Mouse (Mus musculus): ENCODE measurements around the gene Hipk1.
A peak's percentile ranks its signal among the peaks of the same experiment; 100 is the strongest.

The Hipk1 gene

GRCm38 (mm10) chr3:103746711-103747110 lies 44.7 kb downstream of the Hipk1 start:
- DNase-seq (ENCODE audit: low read depth, low spot score): no peak

GRCm38 (mm10) chr3:103745001-103745770 lies 46.2 kb downstream of the Hipk1 start:
- DNase-seq (ENCODE audit: low read depth, low spot score): no peak

- DNase-seq (ENCODE audit: low read depth, low spot score): no peak
Observed at GRCm38 (mm10) chr3:103743208-103743607, 48.2 kb downstream of the Hipk1 start.

GRCm38 (mm10) chr3:103740342-103740741 lies 51.0 kb downstream of the Hipk1 start:
- DNase-seq (ENCODE audit: low read depth, low spot score): no peak

- DNase-seq (ENCODE audit: low read depth, low spot score): no peak
Observed at GRCm38 (mm10) chr3:103739329-103739728, 52.0 kb downstream of the Hipk1 start, which contains the start of gene Gm10964. Gene Gm10964, plus strand, starts transcription at chr3:103739366.

GRCm38 (mm10) chr3:103737778-103738571 lies 53.4 kb downstream of the Hipk1 start, which contains the start of gene Olfml3:
Gene Olfml3, minus strand, starts transcription at chr3:103738001.
- DNase-seq (ENCODE audit: low read depth, low spot score): peak; percentile 57

- no peak for DNase-seq (ENCODE audit: low read depth, low spot score)
Observed at GRCm38 (mm10) chr3:103737061-103737754, 54.2 kb downstream of the Hipk1 start.

- DNase-seq (ENCODE audit: low read depth, low spot score): no peak
Observed at GRCm38 (mm10) chr3:103735776-103736600, 55.4 kb downstream of the Hipk1 start.

- no peak for DNase-seq (ENCODE audit: low read depth, low spot score)
Observed at GRCm38 (mm10) chr3:103734696-103735519, 56.5 kb downstream of the Hipk1 start.

DNA sequence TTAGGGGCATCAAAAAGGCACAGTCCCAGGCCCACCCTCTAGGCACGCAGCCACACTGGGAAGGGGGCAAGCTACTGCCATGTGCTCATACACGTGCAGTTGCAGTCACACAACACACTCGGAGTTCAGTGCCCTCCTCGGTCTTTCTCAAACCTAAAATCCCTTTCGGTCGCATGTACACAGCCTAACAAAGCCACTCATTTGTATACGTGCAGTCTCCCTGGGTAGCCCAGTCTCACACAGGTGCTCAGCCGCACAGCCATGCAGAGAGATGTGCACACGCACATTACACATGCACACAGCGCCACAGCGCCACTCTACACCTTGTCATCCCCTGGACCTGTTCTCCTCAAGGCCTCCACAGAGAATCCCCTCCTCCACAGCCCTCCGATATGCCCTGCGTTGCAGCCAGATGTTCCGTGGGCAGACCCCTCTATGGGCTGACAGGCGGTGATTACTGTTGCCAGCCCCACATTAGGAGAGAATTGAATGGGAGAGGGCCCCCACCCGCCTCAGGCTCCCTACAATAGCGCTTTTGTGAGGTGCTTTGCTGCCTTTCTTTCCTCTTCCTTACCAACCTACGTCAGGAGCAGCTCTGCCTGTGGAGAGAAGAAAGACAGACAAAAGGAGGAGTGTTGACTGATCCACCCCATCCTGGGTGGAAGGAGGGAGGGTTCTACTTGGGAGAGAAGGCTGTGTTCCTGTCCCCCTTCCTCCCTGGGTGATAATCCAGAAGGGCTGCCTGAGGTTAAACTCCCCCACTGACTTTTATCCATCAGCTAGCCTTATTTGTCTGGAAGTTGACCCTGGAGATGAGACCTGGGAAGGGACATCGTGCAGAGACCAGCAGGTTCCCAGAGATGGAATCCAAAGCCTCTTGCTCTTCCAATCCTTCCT lies 57.3 kb downstream of the Hipk1 start:
- DNase-seq (ENCODE audit: low read depth, low spot score): no peak

GRCm38 (mm10) chr3:103733176-103733575 lies 58.2 kb downstream of the Hipk1 start:
- no peak for DNase-seq (ENCODE audit: low read depth, low spot score)

GRCm38 (mm10) chr3:103732116-103732515 lies 59.2 kb downstream of the Hipk1 start:
- no peak for DNase-seq (ENCODE audit: low read depth, low spot score)

DNA sequence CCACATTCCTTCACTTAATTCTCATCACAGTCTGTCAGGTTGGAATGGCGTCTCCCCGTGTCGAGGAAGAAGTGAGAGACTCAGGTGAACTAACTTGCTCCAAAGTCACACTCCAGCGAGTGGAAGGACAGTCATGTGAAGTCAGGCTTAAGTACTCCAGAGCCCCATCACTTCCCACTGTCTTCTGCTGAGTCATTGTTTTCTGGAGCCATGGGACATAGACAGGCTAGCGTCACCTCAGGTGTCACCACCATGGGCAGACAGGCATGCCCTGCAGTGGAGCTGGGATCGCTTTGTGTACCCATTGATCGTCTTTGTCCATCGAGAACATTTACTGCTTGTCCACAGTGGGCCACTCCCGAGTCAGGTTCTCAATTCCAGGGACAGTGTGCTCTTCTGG lies 61.5 kb downstream of the Hipk1 start:
- DNase-seq (ENCODE audit: low read depth, low spot score): no peak

- DNase-seq (ENCODE audit: low read depth, low spot score): no peak
Observed at GRCm38 (mm10) chr3:103727813-103728326, 63.5 kb downstream of the Hipk1 start.

- no peak for DNase-seq (ENCODE audit: low read depth, low spot score)
Observed at GRCm38 (mm10) chr3:103726642-103727041, 64.7 kb downstream of the Hipk1 start.

DNA sequence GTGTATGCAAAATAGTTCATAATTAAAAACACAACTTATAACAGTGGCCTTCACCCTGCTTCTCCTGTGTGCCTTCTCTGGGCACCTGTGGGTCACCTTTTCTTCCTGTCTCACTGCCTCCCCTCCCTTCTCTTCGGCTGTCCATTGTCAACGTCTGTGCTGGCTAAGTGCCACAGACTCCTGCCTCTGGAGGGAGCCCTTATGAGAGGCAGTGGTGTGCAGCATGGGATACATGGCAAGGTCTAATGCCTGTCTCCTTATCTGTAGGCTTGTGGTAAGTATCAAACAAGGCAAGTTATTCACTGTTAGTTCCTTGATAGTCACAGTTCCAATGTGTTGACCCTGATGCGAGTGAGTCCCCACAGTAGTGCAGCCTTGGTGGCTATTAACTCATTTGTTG lies 67.2 kb downstream of the Hipk1 start:
- DNase-seq (ENCODE audit: low read depth, low spot score): no peak

GRCm38 (mm10) chr3:103718728-103719127 lies 72.6 kb downstream of the Hipk1 start:
- DNase-seq (ENCODE audit: low read depth, low spot score): no peak

- no peak for DNase-seq (ENCODE audit: low read depth, low spot score)
Observed at GRCm38 (mm10) chr3:103716774-103717760, 74.3 kb downstream of the Hipk1 start.
